ENCODE assay signal across 19 mouse cellular contexts in the genomic region with DNA sequence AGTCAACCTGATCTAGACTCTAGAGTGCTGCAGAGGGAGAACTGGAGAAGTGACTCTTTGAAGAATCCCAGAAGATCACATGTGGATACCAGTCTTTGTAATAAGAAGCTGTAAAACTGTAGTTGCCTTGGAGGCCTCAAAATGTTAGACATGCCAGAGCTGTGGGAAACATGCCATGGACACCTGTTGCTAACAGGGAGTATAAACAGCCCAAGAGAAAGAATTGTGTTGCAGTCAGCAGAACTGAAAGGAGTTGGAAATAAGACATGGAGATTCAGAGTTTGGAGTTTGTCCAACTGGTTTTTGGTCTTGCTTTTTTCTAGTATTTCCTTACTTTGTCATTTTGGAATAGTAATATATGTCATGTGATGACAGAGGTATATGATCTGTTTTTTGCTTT.
"Had no signal": no experiment of that assay in that cellular context is flagged by ENCODE, and none has a peak within 500 bp of the region (broad histone marks: within the 10 kb centered on the region; RNA-seq: fewer than 3 reads in every experiment).

No protein-coding gene starts in this region.

- H3K36me3 ChIP-seq: lung, embryonic 15.5 days; midbrain, embryonic 13.5 days; midbrain, embryonic 15.5 days; neural tube, embryonic 12.5 days had no signal

- DNase-seq: lung, adult 2 months; lung, postnatal 14 days; lung, postnatal 36 days; retina, postnatal 1 day; right cerebral cortex, adult 18-20 months; right cerebral cortex, postnatal 25 days; right cerebral cortex, postnatal 4 days; spleen, adult 18-20 months; thymus, adult 18-20 months; thymus, postnatal 14 days; thymus, postnatal 36 days had no signal

- H3K4me1 ChIP-seq: lung, embryonic 15.5 days; megakaryocyte, embryonic 14.5 days; midbrain, embryonic 13.5 days; midbrain, embryonic 15.5 days; neural tube, embryonic 12.5 days had no signal

- H3K4me2 ChIP-seq: lung, embryonic 15.5 days; midbrain, embryonic 11.5 days; midbrain, embryonic 13.5 days; midbrain, embryonic 15.5 days; neural tube, embryonic 12.5 days had no signal

- H3K27ac ChIP-seq: lung, embryonic 15.5 days; macrophage; midbrain, embryonic 13.5 days; midbrain, embryonic 15.5 days; neural tube, embryonic 12.5 days had no signal

- H3K4me3 ChIP-seq: lung, embryonic 15.5 days; megakaryocyte, embryonic 14.5 days; midbrain, embryonic 13.5 days; midbrain, embryonic 15.5 days; neural tube, embryonic 12.5 days had no signal

- H3K27me3 ChIP-seq: lung, embryonic 15.5 days; megakaryocyte, embryonic 14.5 days; midbrain, embryonic 13.5 days; midbrain, embryonic 15.5 days; neural tube, embryonic 12.5 days had no signal

- H3K9me3 ChIP-seq: lung, embryonic 15.5 days; midbrain, embryonic 13.5 days; midbrain, embryonic 15.5 days; neural tube, embryonic 12.5 days had no signal

- H3K9ac ChIP-seq: lung, embryonic 15.5 days; midbrain, embryonic 13.5 days; midbrain, embryonic 15.5 days; neural tube, embryonic 12.5 days had no signal

- ATAC-seq: lung, postnatal 0 days; midbrain, embryonic 13.5 days; midbrain, embryonic 15.5 days had no signal
